30 mouse cellular contexts compared by ENCODE assay signal in genomic region chr2:48416207-48416750, GRCm38 (mm10).
DNase-seq lines count a peak whose midpoint lies in the region; ATAC-seq and TF ChIP-seq lines count a peak whose summit lies in the region.
"Had no signal": no experiment of that assay in that cellular context is flagged by ENCODE, and none has a peak within 500 bp of the region (broad histone marks: within the 10 kb centered on the region; RNA-seq: fewer than 3 reads in every experiment).

No protein-coding gene starts in this region.

- H3K27ac ChIP-seq in hindbrain, embryonic 11.5 days (ENCODE audit: low read depth, low read length): no peak overlapping the region
- H3K27ac ChIP-seq in hindbrain, embryonic 14.5 days: no peak overlapping the region
- H3K27ac ChIP-seq in midbrain, embryonic 13.5 days: no peak overlapping the region
- H3K27ac ChIP-seq in midbrain, postnatal 0 days (ENCODE audit: low read depth, low read length): no peak overlapping the region
- H3K27ac ChIP-seq in gastrocnemius, adult 2 months: no peak overlapping the region
- H3K27ac ChIP-seq: forebrain, embryonic 13.5 days; limb, embryonic 10.5 days; limb, embryonic 15.5 days; liver, embryonic 13.5 days had no signal

- peak; percentile 65 for ATAC-seq in hindbrain, embryonic 11.5 days (ENCODE audit: low FRiP score)
- no peak for ATAC-seq in hindbrain, embryonic 14.5 days (ENCODE audit: low FRiP score)
- peak; percentile 34; the same call in 1 of the 2 replicates for ATAC-seq in midbrain, embryonic 13.5 days
- no peak for ATAC-seq in midbrain, postnatal 0 days (ENCODE audit: low FRiP score)
- ATAC-seq: CD4-positive, CD25-positive, alpha-beta regulatory T cell, adult 4 months; forebrain, embryonic 13.5 days; intestine, postnatal 0 days; lung, postnatal 0 days had no signal

- DNase-seq in hindbrain, embryonic 11.5 days (ENCODE audit: low spot score): peak; percentile 20
- DNase-seq in hindbrain, embryonic 14.5 days (ENCODE audit: low spot score): no peak
- DNase-seq in midbrain, postnatal 0 days (ENCODE audit: low spot score): no peak
- peak; percentile 66 for DNase-seq in mesoderm, embryonic 11.5 days (ENCODE audit: low read depth, low spot score)
- peak; percentile 30 for DNase-seq in retina, postnatal 1 day
- DNase-seq in gastrocnemius, adult 2 months: no peak
- DNase-seq: adrenal gland, postnatal 14 days; cerebellum, adult 11 months; cerebellum, adult 9-10 months; cerebellum, postnatal 36 days; gastrocnemius, postnatal 14 days; heart, postnatal 36 days; kidney, adult 9 months; kidney, postnatal 10 days; layer of hippocampus, postnatal 36 days; liver, embryonic 13.5 days; lung, adult 18-20 months; lung, postnatal 4 days; right cerebral cortex, postnatal 14 days; thymus, postnatal 4 days had no signal

- WGBS in hindbrain, embryonic 11.5 days: 53% methylated on average over 3 of the region's 3 CpGs
- 56% methylated on average over 3 of the region's 3 CpGs for WGBS in hindbrain, embryonic 14.5 days
- WGBS in midbrain, embryonic 13.5 days: 59% methylated on average over 3 of the region's 3 CpGs
- WGBS in midbrain, postnatal 0 days: 61% methylated on average over 3 of the region's 3 CpGs

- no peak overlapping the region for H3K4me2 ChIP-seq in hindbrain, embryonic 11.5 days (replicated peaks; ENCODE audit: low read depth, low read length)
- no peak overlapping the region for H3K4me2 ChIP-seq in hindbrain, embryonic 14.5 days (replicated peaks)
- H3K4me2 ChIP-seq in midbrain, embryonic 13.5 days (replicated peaks): no peak overlapping the region
- H3K4me2 ChIP-seq in midbrain, postnatal 0 days (ENCODE audit: low read depth, low read length, poor library complexity, severe bottlenecking): no peak overlapping the region
- H3K4me2 ChIP-seq: forebrain, embryonic 13.5 days; limb, embryonic 15.5 days; liver, embryonic 13.5 days had no signal

- no peak for TF ChIP-seq CTCF in midbrain, postnatal 0 days (IDR thresholded peaks at IDR 0.05)
- no peak for TF ChIP-seq CTCF in gastrocnemius, adult 2 months (IDR thresholded peaks at IDR 0.05)

- H3K9ac ChIP-seq in hindbrain, embryonic 11.5 days (ENCODE audit: low read depth, low read length): no peak overlapping the region
- no peak overlapping the region for H3K9ac ChIP-seq in hindbrain, embryonic 14.5 days
- no peak overlapping the region for H3K9ac ChIP-seq in midbrain, embryonic 13.5 days (replicated peaks)
- H3K9ac ChIP-seq in midbrain, postnatal 0 days (replicated peaks; ENCODE audit: low read length, poor library complexity, severe bottlenecking): no peak overlapping the region
- H3K9ac ChIP-seq: forebrain, embryonic 13.5 days; limb, embryonic 15.5 days; liver, embryonic 13.5 days had no signal

- H3K36me3 ChIP-seq in hindbrain, embryonic 11.5 days (ENCODE audit: control insufficient read depth, insufficient read depth, low read length): no peaks in the 10 kb centered on the region
- H3K36me3 ChIP-seq in hindbrain, embryonic 14.5 days (replicated peaks; ENCODE audit: control insufficient read depth, insufficient read depth): no peaks in the 10 kb centered on the region
- no peaks in the 10 kb centered on the region for H3K36me3 ChIP-seq in midbrain, embryonic 13.5 days
- H3K36me3 ChIP-seq in midbrain, postnatal 0 days (ENCODE audit: insufficient read depth, low read length): no peaks in the 10 kb centered on the region
- H3K36me3 ChIP-seq: heart, embryonic 10.5 days; limb, embryonic 10.5 days; limb, embryonic 15.5 days; liver, embryonic 13.5 days had no signal

- H3K9me3 ChIP-seq in hindbrain, embryonic 11.5 days (ENCODE audit: control insufficient read depth, low read length): no peaks in the 10 kb centered on the region
- H3K9me3 ChIP-seq in hindbrain, embryonic 14.5 days (ENCODE audit: control insufficient read depth, low read length): no peaks in the 10 kb centered on the region
- no peaks in the 10 kb centered on the region for H3K9me3 ChIP-seq in midbrain, embryonic 13.5 days
- no peaks in the 10 kb centered on the region for H3K9me3 ChIP-seq in midbrain, postnatal 0 days (ENCODE audit: low read length)
- H3K9me3 ChIP-seq: forebrain, embryonic 13.5 days; heart, embryonic 10.5 days; limb, embryonic 10.5 days; limb, embryonic 15.5 days; liver, embryonic 13.5 days had no signal

- no peak overlapping the region for H3K4me3 ChIP-seq in hindbrain, embryonic 11.5 days (ENCODE audit: low read depth, low read length)
- H3K4me3 ChIP-seq in hindbrain, embryonic 14.5 days (replicated peaks; ENCODE audit: low read length): no peak overlapping the region
- no peak overlapping the region for H3K4me3 ChIP-seq in midbrain, embryonic 13.5 days (replicated peaks)
- H3K4me3 ChIP-seq in midbrain, postnatal 0 days (ENCODE audit: low read depth, low read length): no peak overlapping the region
- no peak overlapping the region for H3K4me3 ChIP-seq in gastrocnemius, adult 2 months
- H3K4me3 ChIP-seq: forebrain, embryonic 13.5 days; heart, embryonic 10.5 days; limb, embryonic 10.5 days; limb, embryonic 15.5 days; liver, embryonic 13.5 days; megakaryocyte, embryonic 14.5 days; myocyte had no signal

- intact Hi-C loops in gastrocnemius, adult 2 months (cut with DNase I): no loop called here

- H3K27me3 ChIP-seq in hindbrain, embryonic 11.5 days (ENCODE audit: control insufficient read depth, insufficient read depth, low read length): no peaks in the 10 kb centered on the region
- no peaks in the 10 kb centered on the region for H3K27me3 ChIP-seq in hindbrain, embryonic 14.5 days (ENCODE audit: control insufficient read depth, insufficient read depth, low read length)
- H3K27me3 ChIP-seq in midbrain, embryonic 13.5 days: no peaks in the 10 kb centered on the region
- no peaks in the 10 kb centered on the region for H3K27me3 ChIP-seq in midbrain, postnatal 0 days (ENCODE audit: insufficient read depth, low read length)
- H3K27me3 ChIP-seq: forebrain, embryonic 13.5 days; limb, embryonic 15.5 days; liver, embryonic 13.5 days; megakaryocyte, embryonic 14.5 days had no signal

- no peaks in the 10 kb centered on the region for H3K4me1 ChIP-seq in hindbrain, embryonic 11.5 days (replicated peaks; ENCODE audit: control insufficient read depth, insufficient read depth, low read length)
- H3K4me1 ChIP-seq in hindbrain, embryonic 14.5 days (replicated peaks; ENCODE audit: control insufficient read depth, insufficient read depth, low read length): no peaks in the 10 kb centered on the region
- H3K4me1 ChIP-seq in midbrain, embryonic 13.5 days (replicated peaks): no peaks in the 10 kb centered on the region
- no peaks in the 10 kb centered on the region for H3K4me1 ChIP-seq in midbrain, postnatal 0 days (ENCODE audit: insufficient read depth, low read length)
- H3K4me1 ChIP-seq: liver, embryonic 13.5 days; megakaryocyte, embryonic 14.5 days had no signal

Comparison
In these comparisons a context has a peak if more than half of its experiments do, and no peak if none do; other contexts are left out.
1. ATAC-seq: peak in hindbrain, embryonic 11.5 days (single experiment) and midbrain, embryonic 13.5 days (single experiment); none in hindbrain, embryonic 14.5 days (single experiment) and midbrain, postnatal 0 days (single experiment).
2. DNase-seq: peak in hindbrain, embryonic 11.5 days (single experiment), mesoderm, embryonic 11.5 days (single experiment) and retina, postnatal 1 day (single experiment); none in hindbrain, embryonic 14.5 days (single experiment), midbrain, postnatal 0 days (single experiment) and gastrocnemius, adult 2 months (single experiment).